In genomic region chr7:38158764-38159458, GRCm38 (mm10) we compare ENCODE assay signal across 31 mouse cellular contexts.
"Had no signal": no experiment of that assay in that cellular context is flagged by ENCODE, and none has a peak within 500 bp of the region (broad histone marks: within the 10 kb centered on the region; RNA-seq: fewer than 3 reads in every experiment).

No protein-coding gene starts in this region.

- H3K27me3 ChIP-seq: heart, embryonic 12.5 days; heart, embryonic 13.5 days; heart, embryonic 15.5 days; hindbrain, embryonic 12.5 days; hindbrain, embryonic 13.5 days; hindbrain, embryonic 15.5 days had no signal

- H3K9ac ChIP-seq: heart, embryonic 12.5 days; heart, embryonic 13.5 days; heart, embryonic 15.5 days; hindbrain, embryonic 12.5 days; hindbrain, embryonic 13.5 days; hindbrain, embryonic 14.5 days; hindbrain, embryonic 15.5 days had no signal

- H3K4me3 ChIP-seq: heart, embryonic 10.5 days; heart, embryonic 12.5 days; heart, embryonic 13.5 days; heart, embryonic 15.5 days; hindbrain, embryonic 10.5 days; hindbrain, embryonic 12.5 days; hindbrain, embryonic 13.5 days; hindbrain, embryonic 15.5 days; layer of hippocampus, adult 2 months; left cerebral cortex, adult 2 months had no signal

- H3K4me2 ChIP-seq: heart, embryonic 11.5 days; heart, embryonic 12.5 days; heart, embryonic 13.5 days; heart, embryonic 15.5 days; hindbrain, embryonic 12.5 days; hindbrain, embryonic 13.5 days; hindbrain, embryonic 14.5 days; hindbrain, embryonic 15.5 days had no signal

- DNase-seq: heart, postnatal 10 days; heart, postnatal 14 days; heart, postnatal 36 days; heart, postnatal 4 days; kidney, adult 11 months; kidney, adult 18-20 months; kidney, adult 2 months; kidney, adult 8-10 months; kidney, adult 9 months; kidney, postnatal 10 days; kidney, postnatal 14 days; kidney, postnatal 25 days; kidney, postnatal 36 days; layer of hippocampus, adult 9-11 months; layer of hippocampus, postnatal 36 days had no signal

- H3K4me1 ChIP-seq: heart, embryonic 12.5 days; heart, embryonic 15.5 days; hindbrain, embryonic 10.5 days; hindbrain, embryonic 12.5 days; hindbrain, embryonic 13.5 days; hindbrain, embryonic 15.5 days had no signal

- ATAC-seq: hindbrain, embryonic 16.5 days; hindbrain, postnatal 0 days; inflammation-experienced regulatory T-cells, adult 6 months had no signal

- H3K9me3 ChIP-seq: heart, embryonic 10.5 days; heart, embryonic 13.5 days; heart, embryonic 15.5 days; hindbrain, embryonic 10.5 days; hindbrain, embryonic 12.5 days; hindbrain, embryonic 13.5 days; hindbrain, embryonic 15.5 days had no signal

- H3K27ac ChIP-seq: heart, embryonic 10.5 days; heart, embryonic 13.5 days; heart, embryonic 15.5 days; hindbrain, embryonic 10.5 days; hindbrain, embryonic 12.5 days; hindbrain, embryonic 13.5 days; hindbrain, embryonic 14.5 days; hindbrain, embryonic 15.5 days; hindbrain, postnatal 0 days; kidney, postnatal 0 days; layer of hippocampus, adult 2 months; left cerebral cortex, adult 2 months had no signal

- H3K36me3 ChIP-seq: heart, embryonic 10.5 days; heart, embryonic 12.5 days; heart, embryonic 13.5 days; heart, embryonic 15.5 days; hindbrain, embryonic 10.5 days; hindbrain, embryonic 12.5 days; hindbrain, embryonic 13.5 days; hindbrain, embryonic 15.5 days had no signal
